Mouse (Mus musculus) kidney, adult 9 months (tissue): ENCODE data around the gene Psma3.

Source experiments
- DNase-seq: peaks from one replicate; pipeline ENCODE4 v3.0.0; 2022

Psma3 gene

GRCm38 (mm10) chr12:70974441-70975266 is at the start of gene Psma3:
TSS of gene Psma3 (plus strand) at chr12:70974621.
- DNase-seq: peak; percentile 93

DNA sequence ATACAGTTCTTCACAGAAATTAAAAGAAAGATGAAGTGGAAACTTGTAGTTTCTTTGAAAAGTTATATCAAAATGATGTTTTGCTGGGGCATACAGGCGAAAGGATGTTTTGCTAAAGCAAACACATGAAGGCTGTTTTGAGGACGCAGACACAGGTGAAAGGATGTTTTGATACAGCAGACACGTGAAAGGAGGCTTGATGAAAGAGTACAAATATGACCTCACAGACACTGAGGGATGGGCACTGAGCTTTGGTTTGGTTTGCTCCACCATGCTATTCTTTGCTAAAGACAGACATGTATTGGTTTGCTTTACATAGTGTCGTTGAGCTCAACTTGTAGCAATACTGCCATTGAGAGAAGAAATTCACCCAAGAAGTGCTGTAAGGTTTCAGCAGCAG is 44.6 kb upstream of the Psma3 start:
- no peak for DNase-seq

DNA sequence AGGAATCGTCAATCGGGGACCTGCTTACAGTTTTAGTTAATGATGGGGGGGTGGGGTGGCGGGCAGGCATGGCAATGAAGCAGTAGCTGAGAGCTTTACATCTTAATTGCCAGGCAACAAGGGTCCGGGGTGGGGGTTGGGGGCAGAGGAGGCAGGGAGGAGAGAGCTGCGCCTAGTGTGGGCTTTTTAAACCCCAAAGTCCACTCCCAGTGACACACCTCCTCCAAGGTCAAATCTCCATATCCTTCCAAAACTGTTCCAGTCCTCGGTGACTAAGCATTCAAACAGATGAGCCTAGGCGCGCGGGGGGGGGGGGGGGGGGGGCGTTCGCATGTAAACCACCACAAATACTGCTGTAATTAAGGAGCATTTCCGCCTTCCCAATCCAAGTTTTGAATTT is 37.3 kb upstream of the Psma3 start:
- DNase-seq: no peak

DNA sequence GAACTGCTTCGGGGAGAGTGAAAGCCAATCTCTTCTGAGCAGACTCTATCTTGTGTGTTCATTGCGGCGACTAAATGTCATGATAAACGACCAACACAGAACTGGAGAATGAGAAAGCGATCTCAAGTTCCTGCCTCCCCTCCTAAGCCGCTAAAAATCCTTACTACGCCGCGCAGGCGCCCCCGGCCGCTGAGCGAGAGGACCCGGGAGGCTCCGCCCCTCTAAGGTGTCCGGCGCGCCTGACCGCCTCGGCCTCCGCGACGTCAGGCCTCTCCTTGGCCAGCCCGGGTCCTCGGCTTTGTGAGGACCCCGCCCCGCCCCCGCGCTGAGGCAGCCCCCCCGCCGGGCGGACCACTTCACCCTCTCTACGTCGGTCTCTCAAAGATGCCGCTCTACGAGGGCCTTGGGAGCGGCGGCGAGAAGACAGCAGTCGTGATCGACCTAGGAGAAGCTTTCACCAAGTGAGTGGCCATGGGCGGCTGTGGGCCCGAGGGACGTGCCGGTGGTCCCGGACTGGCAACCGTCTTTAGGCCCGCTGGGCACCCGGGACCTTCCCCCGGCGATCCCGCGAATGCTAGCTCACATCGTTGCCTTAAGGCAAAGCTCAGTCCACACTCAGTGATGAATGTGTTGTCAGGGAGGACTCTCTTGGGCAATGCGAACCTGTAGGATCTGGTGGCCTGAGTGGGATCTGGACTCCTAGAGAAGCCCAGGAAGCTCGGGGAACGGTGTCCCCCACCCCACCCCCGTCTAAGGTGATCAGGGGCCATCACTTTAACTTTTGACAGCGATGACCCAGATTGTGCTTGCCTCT is 36.6 kb upstream of the Psma3 start, which contains the start of gene Actr10:
Gene Actr10 (plus strand): TSS at position 287 of the 814 bp plus-strand sequence.
- DNase-seq: peak; percentile 93

DNA sequence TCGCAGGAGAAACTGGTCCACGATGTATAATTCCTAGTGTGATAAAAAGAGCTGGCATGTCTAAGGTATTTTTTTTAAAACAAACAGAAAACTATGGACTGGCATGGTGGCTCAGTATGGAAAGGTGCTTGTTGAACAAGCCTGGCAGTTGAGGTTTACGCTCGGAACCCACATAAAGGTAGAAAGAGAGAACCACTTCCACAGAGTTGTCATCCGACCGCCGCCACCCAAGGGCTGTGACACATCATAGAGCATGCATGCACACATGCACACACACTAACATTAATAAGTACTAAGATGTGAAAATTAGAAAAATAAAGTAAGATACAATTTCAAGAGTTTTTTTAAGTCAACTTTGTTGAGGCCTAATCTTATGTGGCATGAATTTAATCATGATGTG is 33.6 kb upstream of the Psma3 start:
- DNase-seq: no peak

- DNase-seq: no peak
Observed at GRCm38 (mm10) chr12:70944181-70944580, 30.2 kb upstream of the Psma3 start.

GRCm38 (mm10) chr12:70946585-70947256 is 27.7 kb upstream of the Psma3 start:
- no peak for DNase-seq

DNA sequence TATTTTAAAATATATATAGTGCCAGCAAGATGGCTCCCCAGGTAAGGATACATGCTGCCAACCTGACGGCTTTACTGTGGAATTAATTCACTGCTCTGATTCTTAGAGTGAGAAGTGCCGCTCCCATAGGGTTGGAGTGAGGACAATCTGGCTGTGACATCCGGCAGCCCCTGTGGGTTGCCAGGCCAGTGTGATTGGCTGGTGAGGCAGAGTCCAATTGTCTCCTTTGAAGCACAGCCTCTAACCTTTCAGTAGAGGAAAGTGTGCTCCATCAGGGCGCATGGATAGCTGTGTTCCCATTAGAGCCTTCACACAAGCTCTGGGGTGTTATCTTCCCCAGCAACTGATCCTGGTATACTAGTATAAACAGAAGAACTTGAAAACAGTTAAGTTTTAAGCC is 15.8 kb upstream of the Psma3 start:
- no peak for DNase-seq

- peak; percentile 33 for DNase-seq
Observed at GRCm38 (mm10) chr12:70967581-70967980, 6.8 kb upstream of the Psma3 start.

DNA sequence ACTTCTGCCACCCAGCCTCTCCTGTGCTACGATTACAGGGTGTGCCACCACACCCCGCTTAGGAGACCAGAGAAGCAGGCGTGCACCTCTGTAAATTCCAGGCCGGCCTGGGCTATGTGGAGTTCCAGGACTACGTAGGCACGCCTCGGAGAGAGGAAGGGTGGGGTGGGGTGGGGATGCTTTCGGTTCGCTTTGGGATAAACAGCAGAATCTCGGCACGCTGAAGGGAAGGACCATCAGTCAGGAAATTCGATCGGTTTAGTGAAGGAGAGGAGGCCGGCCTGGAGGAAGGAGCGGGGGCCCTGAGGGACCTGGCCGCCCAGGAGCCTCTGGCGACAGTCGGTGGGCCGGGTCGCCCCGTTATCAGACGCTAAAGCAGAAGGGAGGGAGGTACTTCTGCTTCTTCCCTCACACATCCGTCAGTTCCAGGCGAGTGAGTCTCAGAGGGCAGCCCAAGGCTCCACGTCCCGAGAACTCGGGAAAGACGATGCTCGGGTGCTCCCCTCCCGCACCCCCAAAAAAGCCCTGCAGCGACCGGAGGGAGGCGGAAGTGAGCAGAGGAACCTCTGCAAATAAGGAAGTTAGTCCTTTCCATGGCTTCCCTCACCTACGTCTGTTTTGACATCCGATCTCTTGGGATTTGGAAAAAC is 6.2 kb upstream of the Psma3 start:
- peak; percentile 88 for DNase-seq

DNA sequence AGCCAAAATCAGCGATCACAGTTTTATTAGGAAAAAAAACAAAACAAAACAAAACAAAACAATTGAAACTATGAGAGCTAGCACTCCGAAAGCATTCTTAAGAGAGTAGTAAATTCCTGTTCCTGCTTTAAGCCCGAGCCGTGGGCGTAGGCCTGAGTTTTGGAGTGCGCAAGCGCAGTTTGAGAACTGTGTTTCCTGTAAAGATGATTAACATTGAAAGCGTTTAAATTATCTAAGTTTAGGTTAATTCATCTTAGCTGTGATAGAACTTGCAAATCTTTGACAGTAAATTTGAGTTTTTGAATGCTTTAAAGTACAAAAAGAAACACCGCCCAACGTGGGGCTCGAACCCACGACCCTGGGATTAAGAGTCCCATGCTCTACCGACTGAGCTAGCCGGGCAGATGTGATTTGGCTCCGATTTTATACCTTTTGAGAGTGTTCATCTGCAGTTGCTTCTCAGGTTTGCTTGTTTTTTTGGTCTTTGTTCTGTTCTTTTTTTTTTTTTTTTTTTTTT is 5.6 kb upstream of the Psma3 start:
- DNase-seq: peak; percentile 96

DNA sequence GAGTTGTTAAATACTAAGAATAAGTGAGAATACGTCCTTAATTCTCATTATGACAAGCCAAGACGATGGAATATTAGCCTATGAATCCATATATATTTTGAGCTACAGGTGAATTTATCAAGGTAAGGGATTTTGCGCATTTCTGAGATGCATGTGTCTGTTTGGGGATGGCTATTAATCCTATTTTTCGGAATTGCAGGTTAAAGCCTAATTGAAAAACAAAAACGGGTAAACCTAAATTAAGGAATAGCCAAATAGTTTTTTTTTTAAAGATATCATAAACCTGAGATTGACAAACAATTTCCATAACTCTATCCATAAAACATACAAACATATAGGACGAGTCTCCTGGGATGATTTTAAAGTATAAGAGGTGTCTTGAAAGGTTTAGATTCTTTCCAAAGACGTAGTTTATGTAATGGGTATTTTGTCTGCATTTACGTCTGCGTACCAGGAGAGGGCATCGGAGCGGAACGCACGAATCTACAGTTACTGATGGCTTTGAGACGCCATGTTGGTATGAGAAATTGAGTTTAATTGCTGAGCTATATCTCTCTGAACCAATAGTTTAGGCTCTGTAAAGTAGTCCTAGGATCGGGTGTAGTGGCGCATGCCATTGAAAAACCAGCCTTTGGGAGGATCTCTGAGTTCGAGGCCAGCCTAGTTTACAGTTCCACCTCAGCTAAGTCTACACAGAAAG is 4.8 kb upstream of the Psma3 start:
- DNase-seq: peak; percentile 65

DNA sequence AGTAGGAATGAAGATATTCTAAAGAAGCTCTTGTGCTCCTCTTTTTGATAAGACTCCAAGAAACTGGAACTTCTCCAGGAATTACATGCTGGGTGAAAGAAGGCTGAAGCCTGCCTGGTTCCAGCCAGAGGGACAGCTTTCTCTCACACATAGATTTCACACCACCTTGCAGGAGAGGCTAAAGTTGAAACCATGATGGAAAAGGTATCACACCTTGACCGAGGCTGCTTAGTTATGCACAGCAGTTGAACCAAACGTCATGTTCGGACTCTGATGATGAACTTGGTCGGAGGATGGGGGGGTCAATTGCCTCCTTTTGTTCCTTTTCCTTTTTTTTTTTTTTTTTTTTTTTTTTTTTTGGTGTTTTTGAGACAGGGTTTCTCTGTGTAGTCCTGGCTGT is 590 bp upstream of the Psma3 start:
- no peak for DNase-seq

GRCm38 (mm10) chr12:70975406-70975805 is 985 bp downstream of the Psma3 start:
- peak; percentile 22 for DNase-seq

DNA sequence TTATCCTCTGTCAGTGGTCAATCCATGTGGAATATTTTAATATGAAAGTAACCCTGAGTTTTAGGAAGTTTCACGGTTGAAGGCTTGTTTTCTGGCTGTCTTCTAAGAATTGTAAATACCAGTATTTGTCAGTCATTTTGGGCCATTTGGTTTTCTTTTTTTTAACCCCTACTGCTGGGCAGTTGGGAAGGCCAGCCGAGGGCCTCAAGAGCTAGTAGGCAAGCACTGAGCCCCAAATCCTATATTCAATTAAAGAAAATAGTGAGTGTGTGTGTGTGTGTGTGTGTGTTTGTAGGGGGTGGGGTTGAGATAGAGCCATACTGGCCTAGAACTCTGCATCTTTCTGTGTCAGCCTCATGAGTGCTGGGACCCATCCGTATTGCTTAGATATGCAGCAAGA is 1.5 kb downstream of the Psma3 start:
- DNase-seq: no peak

- DNase-seq: no peak
Observed at GRCm38 (mm10) chr12:70978345-70978744, 3.9 kb downstream of the Psma3 start.

GRCm38 (mm10) chr12:70984855-70985550 is 10.6 kb downstream of the Psma3 start:
- DNase-seq: no peak

DNA sequence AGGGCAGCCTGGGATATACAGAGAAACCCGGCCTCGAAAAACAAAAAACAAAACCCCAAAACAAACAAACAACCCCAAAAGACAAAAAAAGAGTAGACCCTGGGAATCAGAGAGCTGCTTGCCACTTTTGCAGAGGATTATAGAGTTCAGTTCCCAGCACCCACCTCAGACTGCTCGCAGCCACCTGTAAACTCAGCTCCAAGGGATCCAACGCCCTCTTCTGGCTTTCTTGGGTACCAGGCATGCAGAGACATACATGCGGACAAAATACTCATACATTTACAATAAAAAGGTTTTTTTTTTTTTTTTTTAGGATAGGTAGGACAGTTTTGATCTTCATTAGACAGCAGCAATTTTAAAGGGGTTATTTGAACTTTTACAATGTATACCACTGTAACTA is 22.8 kb downstream of the Psma3 start:
- DNase-seq: no peak

- peak; percentile 81 for DNase-seq
Observed at GRCm38 (mm10) chr12:70999423-70999903, 25.0 kb downstream of the Psma3 start.

DNA sequence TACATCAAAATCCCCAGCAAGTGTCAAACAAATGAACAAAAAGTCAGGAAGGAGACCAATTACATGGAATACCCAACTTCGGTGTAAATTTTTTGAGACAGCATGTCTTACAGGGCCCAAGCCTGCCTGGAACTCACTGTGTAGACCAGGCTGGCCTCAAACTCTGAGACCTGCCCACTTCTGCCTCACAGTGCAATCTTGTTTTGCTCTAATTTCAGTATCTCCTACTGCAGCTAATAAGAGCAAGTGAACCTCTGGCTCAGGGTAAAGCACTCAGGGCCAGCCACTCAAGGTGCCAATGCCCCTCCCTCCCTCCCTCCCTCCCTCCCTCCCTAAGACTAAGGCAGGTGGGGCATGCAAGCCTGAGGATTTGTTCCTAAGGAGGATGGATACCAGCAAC is 25.9 kb downstream of the Psma3 start:
- DNase-seq: no peak

DNA sequence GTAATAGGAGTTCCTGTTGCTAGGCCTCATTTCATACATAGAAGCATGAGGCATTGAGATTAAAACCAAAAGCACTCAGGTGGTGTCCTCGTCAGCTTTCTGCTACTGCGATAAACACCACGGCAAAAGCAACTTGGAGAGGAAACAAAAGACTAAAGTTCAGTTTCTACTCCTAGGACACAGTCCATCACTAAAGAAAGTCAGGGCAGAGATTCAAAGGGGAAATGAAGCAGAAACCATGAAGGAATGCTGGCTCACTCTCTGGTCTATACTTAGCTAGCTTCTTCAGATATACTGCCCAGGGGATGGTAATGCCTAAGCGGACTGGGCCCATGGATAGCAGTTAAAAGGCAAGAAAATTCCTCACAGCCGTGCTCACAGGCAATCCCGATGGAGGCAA is 27.0 kb downstream of the Psma3 start:
- peak; percentile 85 for DNase-seq
